Comparison of ENCODE assay signal across 35 mouse cellular contexts in the genomic region with DNA sequence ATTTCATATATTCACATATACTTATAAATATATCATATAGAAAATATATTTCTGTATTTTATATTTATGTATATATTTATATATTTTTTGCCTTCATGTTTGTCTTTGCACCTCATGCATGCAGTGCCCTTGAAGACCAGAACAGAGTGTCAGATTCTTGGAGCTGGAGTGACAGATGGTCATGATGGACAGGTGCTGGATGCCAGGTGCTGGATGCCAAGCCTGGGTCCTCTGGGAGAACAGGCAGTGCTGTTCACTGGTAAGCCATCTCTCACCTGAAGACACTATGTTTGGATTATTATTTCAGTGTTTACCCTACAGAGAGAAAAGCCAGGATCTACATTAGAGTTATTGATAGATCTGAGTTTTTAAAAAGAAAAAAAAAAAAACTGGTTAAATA. TPM values are rescaled to one million over a fixed set of nuclear protein-coding genes. Genes with fewer than 3 reads are reported as not detected.
DNase-seq lines count a peak whose midpoint lies in the region; ATAC-seq lines count a peak whose summit lies in the region.
"Had no signal": no experiment of that assay in that cellular context is flagged by ENCODE, and none has a peak within 500 bp of the region (broad histone marks: within the 10 kb centered on the region; RNA-seq: fewer than 3 reads in every experiment).

No protein-coding gene starts in this region.

- intact Hi-C loops in left cerebral cortex, postnatal 4 days (cut with DNase I) = no loop called here

- H3K27ac ChIP-seq in forebrain, embryonic 15.5 days (replicated peaks) = no peak overlapping the region
- no peak overlapping the region for H3K27ac ChIP-seq in forebrain, embryonic 14.5 days (ENCODE audit: low read depth, low read length)
- H3K27ac ChIP-seq: embryonic facial prominence, embryonic 13.5 days; forebrain, embryonic 10.5 days; hindbrain, embryonic 14.5 days; kidney, embryonic 15.5 days; limb, embryonic 13.5 days; liver, embryonic 12.5 days; midbrain, embryonic 15.5 days; stomach, postnatal 0 days had no signal

- no peaks in the 10 kb centered on the region for H3K9me3 ChIP-seq in forebrain, embryonic 15.5 days
- no peaks in the 10 kb centered on the region for H3K9me3 ChIP-seq in forebrain, embryonic 14.5 days (replicated peaks; ENCODE audit: control insufficient read depth, low read length)
- H3K9me3 ChIP-seq: embryonic facial prominence, embryonic 13.5 days; forebrain, embryonic 10.5 days; kidney, embryonic 15.5 days; limb, embryonic 13.5 days; liver, embryonic 12.5 days; midbrain, embryonic 15.5 days had no signal

- no peaks in the 10 kb centered on the region for H3K4me1 ChIP-seq in forebrain, embryonic 15.5 days
- no peaks in the 10 kb centered on the region for H3K4me1 ChIP-seq in forebrain, embryonic 14.5 days (ENCODE audit: control insufficient read depth, insufficient read depth, low read length)
- H3K4me1 ChIP-seq: liver, embryonic 12.5 days; midbrain, embryonic 15.5 days had no signal

- no peak overlapping the region for H3K9ac ChIP-seq in forebrain, embryonic 15.5 days (replicated peaks)
- H3K9ac ChIP-seq in forebrain, embryonic 14.5 days (ENCODE audit: low read length) = no peak overlapping the region
- H3K9ac ChIP-seq: embryonic facial prominence, embryonic 13.5 days; forebrain, postnatal 0 days; hindbrain, embryonic 14.5 days; kidney, embryonic 15.5 days; limb, embryonic 13.5 days; liver, embryonic 12.5 days; liver, postnatal 0 days; midbrain, embryonic 15.5 days had no signal

- H3K4me2 ChIP-seq in forebrain, embryonic 15.5 days (replicated peaks) = no peak overlapping the region
- no peak overlapping the region for H3K4me2 ChIP-seq in forebrain, embryonic 14.5 days (ENCODE audit: low read length)
- H3K4me2 ChIP-seq: embryonic facial prominence, embryonic 13.5 days; heart, embryonic 11.5 days; hindbrain, embryonic 14.5 days; kidney, embryonic 15.5 days; limb, embryonic 13.5 days; liver, embryonic 12.5 days; midbrain, embryonic 15.5 days had no signal

- H3K4me3 ChIP-seq in forebrain, embryonic 15.5 days = no peak overlapping the region
- H3K4me3 ChIP-seq in forebrain, embryonic 14.5 days (ENCODE audit: low read depth, low read length) = no peak overlapping the region
- H3K4me3 ChIP-seq: embryonic facial prominence, embryonic 13.5 days; forebrain, embryonic 10.5 days; kidney, embryonic 15.5 days; limb, embryonic 13.5 days; liver, embryonic 12.5 days; midbrain, embryonic 15.5 days had no signal

- no peaks in the 10 kb centered on the region for H3K27me3 ChIP-seq in forebrain, embryonic 15.5 days
- no peaks in the 10 kb centered on the region for H3K27me3 ChIP-seq in forebrain, embryonic 14.5 days (replicated peaks; ENCODE audit: control insufficient read depth, insufficient read depth, low read length)
- H3K27me3 ChIP-seq: CH12.LX; embryonic facial prominence, embryonic 13.5 days; kidney, embryonic 15.5 days; limb, embryonic 13.5 days; liver, embryonic 12.5 days; midbrain, embryonic 15.5 days had no signal

- ATAC-seq in cerebellum, adult (ENCODE audit: insufficient number of reproducible peaks, low FRiP score, low TSS enrichment) = no peak
- no peak for ATAC-seq in forebrain, embryonic 15.5 days (replicated peaks)
- ATAC-seq in megakaryocyte-erythroid progenitor cell, adult 5-6 weeks (replicated peaks; ENCODE audit: low FRiP score, low TSS enrichment, poor library complexity, severe bottlenecking) = no peak
- ATAC-seq in forebrain, embryonic 14.5 days = no peak
- ATAC-seq: activated CD4-positive, CD25-positive, alpha-beta regulatory T cell, adult 4 months; forebrain, postnatal 0 days; inflammation-experienced regulatory T-cells, adult 6 months; liver, embryonic 12.5 days; liver, postnatal 0 days; midbrain, embryonic 15.5 days had no signal

- no peaks in the 10 kb centered on the region for H3K36me3 ChIP-seq in forebrain, embryonic 15.5 days
- no peaks in the 10 kb centered on the region for H3K36me3 ChIP-seq in forebrain, embryonic 14.5 days (ENCODE audit: control insufficient read depth, insufficient read depth, low read length)
- H3K36me3 ChIP-seq: embryonic facial prominence, embryonic 13.5 days; forebrain, embryonic 10.5 days; kidney, embryonic 15.5 days; limb, embryonic 13.5 days; liver, embryonic 12.5 days; midbrain, embryonic 15.5 days had no signal

- peak; percentile 47 for DNase-seq in cerebellum, adult 11 months
- DNase-seq in left cerebral cortex, postnatal 4 days = peak; percentile 72
- no peak for DNase-seq in left cerebral cortex, adult 8-10 months (ENCODE audit: low spot score in 2 of 2)
- peak; percentile 88 to 93 for DNase-seq in cerebellum, postnatal 10 days
- no peak for DNase-seq in forebrain, embryonic 14.5 days (ENCODE audit: low spot score)
- DNase-seq: adrenal gland, adult 8-10 months; forebrain, postnatal 0 days; gastrocnemius, postnatal 25 days; heart, adult 18-20 months; heart, postnatal 4 days; kidney, adult 18-20 months; kidney, postnatal 25 days; liver, postnatal 0 days; lung, postnatal 4 days; right cerebral cortex, adult 18-20 months; thymus, adult 18-20 months; thymus, postnatal 25 days had no signal

RNA-seq across cellular contexts. Expression of a gene that starts 9.8 kb away (rescaled TPM):
- 1 to 10 TPM; 4.8 to 5.3 TPM for total RNA-seq in left cerebral cortex, postnatal 4 days (2021)
- 1 to 10 TPM; 2.8 to 4.0 (median 3.2) TPM for total RNA-seq in left cerebral cortex, adult 8-10 months (2022)
- polyA plus RNA-seq in forebrain, embryonic 15.5 days (2015; fragmentation: Nextera tagmentation; extraction: Ambion mirVana) = 11.7 and 13.5 TPM in 2 replicates
- total RNA-seq in megakaryocyte-erythroid progenitor cell, adult 5-6 weeks (2014; fragmentation: Nextera tagmentation) = 1.7 TPM in 1 of 2 replicates, not detected in the other
- 0.11 and 0.33 TPM in 2 replicates for total RNA-seq in megakaryocyte-erythroid progenitor cell, adult 5-6 weeks (2017)
- polyA plus RNA-seq in forebrain, embryonic 14.5 days (2014; fragmentation: Nextera tagmentation; extraction: Ambion mirVana) = 7.7 and 8.7 TPM in 2 replicates
- total RNA-seq: CH12.LX; neutrophil, adult 5-6 weeks had no signal
- polyA plus RNA-seq: inflammation-experienced regulatory T-cells, adult 6 months had no signal

RNA-seq across cellular contexts. Expression of a gene that starts 44.7 kb away (rescaled TPM):
- total RNA-seq in left cerebral cortex, postnatal 4 days (2021) = 10 to 100 TPM; 11.7 to 13.7 TPM
- total RNA-seq in left cerebral cortex, adult 8-10 months (2022) = 1 to 10 TPM; 1.7 to 3.7 (median 2.1) TPM
- 5.3 and 5.4 TPM in 2 replicates for polyA plus RNA-seq in forebrain, embryonic 15.5 days (2015; fragmentation: Nextera tagmentation; extraction: Ambion mirVana)
- not detected in 2 replicates for total RNA-seq in megakaryocyte-erythroid progenitor cell, adult 5-6 weeks (2014; fragmentation: Nextera tagmentation)
- total RNA-seq in megakaryocyte-erythroid progenitor cell, adult 5-6 weeks (2017) = not detected in 2 replicates
- polyA plus RNA-seq in forebrain, embryonic 14.5 days (2014; fragmentation: Nextera tagmentation; extraction: Ambion mirVana) = 5.6 and 8.7 TPM in 2 replicates
- total RNA-seq: CH12.LX; common myeloid progenitor, adult 5-6 weeks; ES-E14; neutrophil, adult 5-6 weeks had no signal
- polyA plus RNA-seq: activated CD4-positive, CD25-positive, alpha-beta regulatory T cell, adult 4 months; inflammation-experienced regulatory T-cells, adult 6 months had no signal

Comparison
In these comparisons a context has a peak if more than half of its experiments do, and no peak if none do; other contexts are left out.
1. DNase-seq: peak in cerebellum, adult 11 months (single experiment), left cerebral cortex, postnatal 4 days (single experiment) and cerebellum, postnatal 10 days (2 of 2); none in left cerebral cortex, adult 8-10 months (0 of 2) and forebrain, embryonic 14.5 days (single experiment).